Mouse (Mus musculus): ENCODE results near the gene Ccr4. TPM values are rescaled to one million over a fixed set of nuclear protein-coding genes. Genes with fewer than 3 reads are reported as not detected.

The Ccr4 gene
- polyA plus RNA-seq, 1 experiment = 0.53 TPM

GRCm38 (mm10) chr9:114477019-114477418, 27.7 kb downstream of the Ccr4 start:
- DNase-seq = no peak
- Histone ChIP-seq H3K4me3 (ENCODE audit: insufficient read depth, low read depth, low read length) (no peak overlapping the region), H3K27ac (ENCODE audit: insufficient read depth, low read depth, low read length) (no peak overlapping the region), H3K36me3 (ENCODE audit: control insufficient read depth, insufficient read depth, low read length) (no peaks in the 10 kb centered on the region), H3K4me1 (ENCODE audit: control insufficient read depth, insufficient read depth, low read length) (no peaks in the 10 kb centered on the region), H3K27me3 (replicated peaks; ENCODE audit: control insufficient read depth, insufficient read depth, low read length) (no peaks in the 10 kb centered on the region)
- WGBS = 88% methylated on average over 9 of the region's 9 CpGs
- no peak for TF ChIP-seq CTCF (conservative IDR thresholded peaks at IDR 0.05; ENCODE audit: insufficient read depth, insufficient read length, low read depth, low read length)
- TF ChIP-seq POLR2A (IDR thresholded peaks at IDR 0.05; ENCODE audit: low read depth, low read length) = no peak

DNA sequence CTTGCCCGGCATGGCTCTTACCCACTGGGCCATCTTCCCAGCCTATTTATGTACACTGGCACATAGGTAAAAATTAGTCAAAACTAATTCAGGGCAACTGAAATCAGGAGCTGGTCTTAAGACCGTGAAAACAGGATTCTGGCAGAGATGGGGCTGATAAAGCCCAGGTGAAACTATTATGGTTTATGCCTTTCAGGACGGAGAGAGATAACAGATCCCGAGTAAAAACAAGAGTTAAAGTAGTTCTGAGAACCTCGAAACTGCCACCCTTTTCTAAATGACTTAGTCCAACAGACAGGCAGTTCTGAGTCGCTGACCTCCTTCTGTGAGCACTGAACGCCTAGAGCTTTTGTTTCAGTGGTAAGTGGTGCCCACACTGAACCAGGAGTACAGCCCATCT, 32.8 kb downstream of the Ccr4 start:
- Histone ChIP-seq H3K4me3 (ENCODE audit: insufficient read depth, low read depth, low read length) (no peak overlapping the region), H3K27ac (ENCODE audit: insufficient read depth, low read depth, low read length) (no peak overlapping the region), H3K27me3 (replicated peaks; ENCODE audit: control insufficient read depth, insufficient read depth, low read length) (no peaks in the 10 kb centered on the region), H3K36me3 (ENCODE audit: control insufficient read depth, insufficient read depth, low read length) (no peaks in the 10 kb centered on the region), H3K4me1 (ENCODE audit: control insufficient read depth, insufficient read depth, low read length) (no peaks in the 10 kb centered on the region)
- 73% methylated on average over 7 of the region's 7 CpGs for WGBS
- DNase-seq = no peak
- no peak for TF ChIP-seq POLR2A (IDR thresholded peaks at IDR 0.05; ENCODE audit: low read depth, low read length)
- no peak for TF ChIP-seq CTCF (conservative IDR thresholded peaks at IDR 0.05; ENCODE audit: insufficient read depth, insufficient read length, low read depth, low read length)

DNA sequence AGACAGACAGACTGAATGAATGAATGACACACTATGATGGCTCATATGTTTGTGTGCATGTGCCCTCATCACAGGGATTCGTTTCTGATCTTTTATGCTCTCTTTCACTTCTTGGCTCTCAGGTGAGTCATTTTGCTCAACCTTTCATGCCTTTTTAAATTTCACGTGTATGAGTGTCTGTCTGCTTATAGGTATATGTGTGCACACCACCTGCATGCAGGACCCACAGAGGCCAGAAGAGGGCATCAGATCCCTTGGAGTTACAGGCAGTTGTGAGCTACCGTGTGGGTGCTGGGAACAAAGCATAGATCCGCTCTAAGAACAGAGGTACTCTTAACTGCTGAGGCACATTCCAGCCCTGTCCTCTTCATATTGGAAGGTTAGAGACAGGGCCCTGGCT, 36.0 kb downstream of the Ccr4 start:
- TF ChIP-seq POLR2A (IDR thresholded peaks at IDR 0.05; ENCODE audit: low read depth, low read length) (no peak), CTCF (conservative IDR thresholded peaks at IDR 0.05; ENCODE audit: insufficient read depth, insufficient read length, low read depth, low read length) (peak; percentile 20; the same call in 1 of the 2 replicates)
- no peaks in the 10 kb centered on the region for H3K27me3 ChIP-seq (replicated peaks; ENCODE audit: control insufficient read depth, insufficient read depth, low read length)
- no peak overlapping the region for H3K4me3 ChIP-seq (ENCODE audit: insufficient read depth, low read depth, low read length)
- no peak for DNase-seq
- H3K36me3 ChIP-seq (ENCODE audit: control insufficient read depth, insufficient read depth, low read length) = peaks cover 3% of the 10 kb centered on the region
- no peak overlapping the region for H3K27ac ChIP-seq (ENCODE audit: insufficient read depth, low read depth, low read length)
- WGBS = 99% methylated on average over 4 of the region's 4 CpGs
- H3K4me1 ChIP-seq (ENCODE audit: control insufficient read depth, insufficient read depth, low read length) = no peaks in the 10 kb centered on the region

GRCm38 (mm10) chr9:114468217-114468616, 36.5 kb downstream of the Ccr4 start:
- TF ChIP-seq CTCF (conservative IDR thresholded peaks at IDR 0.05; ENCODE audit: insufficient read depth, insufficient read length, low read depth, low read length) = no peak
- no peak for TF ChIP-seq POLR2A (IDR thresholded peaks at IDR 0.05; ENCODE audit: low read depth, low read length)
- Histone ChIP-seq H3K36me3 (ENCODE audit: control insufficient read depth, insufficient read depth, low read length) (peaks cover 3% of the 10 kb centered on the region), H3K27ac (ENCODE audit: insufficient read depth, low read depth, low read length) (no peak overlapping the region), H3K4me3 (ENCODE audit: insufficient read depth, low read depth, low read length) (no peak overlapping the region), H3K27me3 (replicated peaks; ENCODE audit: control insufficient read depth, insufficient read depth, low read length) (no peaks in the 10 kb centered on the region), H3K4me1 (ENCODE audit: control insufficient read depth, insufficient read depth, low read length) (no peaks in the 10 kb centered on the region)
- no peak for DNase-seq
- WGBS = 81% methylated on average over 5 of the region's 5 CpGs

GRCm38 (mm10) chr9:114466871-114467270, 37.8 kb downstream of the Ccr4 start:
- 82% methylated on average over 7 of the region's 7 CpGs for WGBS
- H3K27ac ChIP-seq (ENCODE audit: insufficient read depth, low read depth, low read length) = no peak overlapping the region
- H3K4me3 ChIP-seq (ENCODE audit: insufficient read depth, low read depth, low read length) = no peak overlapping the region
- no peak for TF ChIP-seq POLR2A (IDR thresholded peaks at IDR 0.05; ENCODE audit: low read depth, low read length)
- no peak for TF ChIP-seq CTCF (conservative IDR thresholded peaks at IDR 0.05; ENCODE audit: insufficient read depth, insufficient read length, low read depth, low read length)
- H3K4me1 ChIP-seq (ENCODE audit: control insufficient read depth, insufficient read depth, low read length) = no peaks in the 10 kb centered on the region
- no peaks in the 10 kb centered on the region for H3K27me3 ChIP-seq (replicated peaks; ENCODE audit: control insufficient read depth, insufficient read depth, low read length)
- no peak for DNase-seq
- peaks cover 3% of the 10 kb centered on the region for H3K36me3 ChIP-seq (ENCODE audit: control insufficient read depth, insufficient read depth, low read length)

- WGBS = 76% methylated on average over 6 of the region's 6 CpGs
- H3K4me3 ChIP-seq (ENCODE audit: insufficient read depth, low read depth, low read length) = no peak overlapping the region
- no peak for DNase-seq
- H3K4me1 ChIP-seq (ENCODE audit: control insufficient read depth, insufficient read depth, low read length) = no peaks in the 10 kb centered on the region
- TF ChIP-seq CTCF (conservative IDR thresholded peaks at IDR 0.05; ENCODE audit: insufficient read depth, insufficient read length, low read depth, low read length) (no peak), POLR2A (IDR thresholded peaks at IDR 0.05; ENCODE audit: low read depth, low read length) (no peak)
- no peaks in the 10 kb centered on the region for H3K27me3 ChIP-seq (replicated peaks; ENCODE audit: control insufficient read depth, insufficient read depth, low read length)
- H3K27ac ChIP-seq (ENCODE audit: insufficient read depth, low read depth, low read length) = no peak overlapping the region
- H3K36me3 ChIP-seq (ENCODE audit: control insufficient read depth, insufficient read depth, low read length) = peaks cover 3% of the 10 kb centered on the region
Measured at GRCm38 (mm10) chr9:114465442-114465841, 39.3 kb downstream of the Ccr4 start.

DNA sequence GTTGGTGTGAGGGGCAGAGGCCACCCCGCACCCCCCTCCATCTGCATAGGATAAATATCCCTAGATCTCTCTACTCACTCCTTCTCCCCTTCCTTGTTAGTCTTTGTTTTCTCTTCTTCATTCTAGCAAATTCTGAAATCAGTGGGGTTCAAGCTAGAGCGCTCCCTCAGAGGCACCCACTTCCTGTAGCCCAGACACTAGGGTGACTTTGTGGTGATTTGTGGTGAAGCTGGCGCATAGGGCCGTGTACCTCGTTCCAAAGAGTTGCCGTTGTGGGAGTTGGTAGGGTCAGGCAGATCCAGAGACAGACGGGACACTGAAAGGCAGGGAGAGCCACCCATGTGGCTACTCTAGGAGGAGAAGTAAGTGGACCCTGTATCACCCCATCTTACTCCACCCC, 42.1 kb downstream of the Ccr4 start:
- no peak overlapping the region for H3K4me3 ChIP-seq (ENCODE audit: insufficient read depth, low read depth, low read length)
- peaks cover 3% of the 10 kb centered on the region for H3K36me3 ChIP-seq (ENCODE audit: control insufficient read depth, insufficient read depth, low read length)
- TF ChIP-seq CTCF (conservative IDR thresholded peaks at IDR 0.05; ENCODE audit: insufficient read depth, insufficient read length, low read depth, low read length) = no peak
- no peak for TF ChIP-seq POLR2A (IDR thresholded peaks at IDR 0.05; ENCODE audit: low read depth, low read length)
- 86% methylated on average over 7 of the region's 7 CpGs for WGBS
- no peaks in the 10 kb centered on the region for H3K4me1 ChIP-seq (ENCODE audit: control insufficient read depth, insufficient read depth, low read length)
- H3K27me3 ChIP-seq (replicated peaks; ENCODE audit: control insufficient read depth, insufficient read depth, low read length) = no peaks in the 10 kb centered on the region
- no peak for DNase-seq
- H3K27ac ChIP-seq (ENCODE audit: insufficient read depth, low read depth, low read length) = no peak overlapping the region

DNA sequence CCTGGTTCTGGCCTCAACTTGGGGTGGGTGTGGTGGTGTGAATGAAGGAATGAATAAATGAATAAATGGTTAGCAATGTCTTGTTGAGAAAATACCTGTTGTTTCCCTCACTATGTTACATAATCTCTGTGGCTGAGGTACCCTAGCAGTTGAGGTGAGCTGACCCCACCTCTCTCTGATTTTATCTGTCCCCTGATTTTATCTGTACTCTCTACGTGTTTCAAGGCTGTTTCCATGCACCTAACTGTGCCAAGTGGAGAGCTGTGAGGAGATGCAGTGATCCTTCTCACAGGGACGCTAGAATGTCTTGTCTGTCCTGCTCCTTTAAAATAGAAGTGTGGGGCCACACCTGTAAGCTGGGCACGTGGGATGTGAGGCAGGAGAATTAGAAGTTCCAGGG, 46.3 kb downstream of the Ccr4 start:
- TF ChIP-seq POLR2A (IDR thresholded peaks at IDR 0.05; ENCODE audit: low read depth, low read length) (no peak), CTCF (conservative IDR thresholded peaks at IDR 0.05; ENCODE audit: insufficient read depth, insufficient read length, low read depth, low read length) (no peak)
- Histone ChIP-seq H3K4me3 (ENCODE audit: insufficient read depth, low read depth, low read length) (no peak overlapping the region), H3K4me1 (ENCODE audit: control insufficient read depth, insufficient read depth, low read length) (no peaks in the 10 kb centered on the region), H3K36me3 (ENCODE audit: control insufficient read depth, insufficient read depth, low read length) (no peaks in the 10 kb centered on the region; the same call in none of the 2 replicates), H3K27me3 (replicated peaks; ENCODE audit: control insufficient read depth, insufficient read depth, low read length) (no peaks in the 10 kb centered on the region), H3K27ac (ENCODE audit: insufficient read depth, low read depth, low read length) (no peak overlapping the region)
- 75% methylated on average over 3 of the region's 3 CpGs for WGBS
- DNase-seq = no peak
